Mouse (Mus musculus): ENCODE data around the gene Smpdl3a.
A peak's percentile ranks its signal among the peaks of the same experiment; 100 is the strongest.

Smpdl3a gene

GRCm38 (mm10) chr10:57819209-57819608 lies 25.1 kb downstream of the Smpdl3a start:
- no peak for DNase-seq (ENCODE audit: inconsistent ontology term)

- no peak for DNase-seq (ENCODE audit: inconsistent ontology term)
These were observed 28.3 kb downstream of the Smpdl3a start for GRCm38 (mm10) chr10:57822473-57822872.

GRCm38 (mm10) chr10:57828649-57829048 lies 34.5 kb downstream of the Smpdl3a start:
- DNase-seq (ENCODE audit: inconsistent ontology term) = no peak

- no peak for DNase-seq (ENCODE audit: inconsistent ontology term)
These were observed 35.5 kb downstream of the Smpdl3a start for GRCm38 (mm10) chr10:57829621-57830020.

- DNase-seq (ENCODE audit: inconsistent ontology term) = no peak
These were observed 41.0 kb downstream of the Smpdl3a start for GRCm38 (mm10) chr10:57835094-57835493.

- no peak for DNase-seq (ENCODE audit: inconsistent ontology term)
These were observed 41.8 kb downstream of the Smpdl3a start for GRCm38 (mm10) chr10:57835982-57836381.

GRCm38 (mm10) chr10:57841638-57842509 lies 47.7 kb downstream of the Smpdl3a start:
- peak; percentile 27 for DNase-seq (ENCODE audit: inconsistent ontology term)

- peak; percentile 38 for DNase-seq (ENCODE audit: inconsistent ontology term)
These were observed 54.0 kb downstream of the Smpdl3a start for GRCm38 (mm10) chr10:57847916-57848682.
